Mouse (Mus musculus) urinary bladder, postnatal 14 days (tissue): ENCODE data around the gene Cmpk2.
"Not testable (repeated sequence)": the region's sequence is repeated elsewhere in the genome, so short reads cannot be mapped to it uniquely, and the experiment has no call there.

Experiments
- DNase-seq: peaks from one replicate; pipeline ENCODE4 v3.0.0; 2021; ENCODE audit warnings: low spot score

Gene Cmpk2

DNA sequence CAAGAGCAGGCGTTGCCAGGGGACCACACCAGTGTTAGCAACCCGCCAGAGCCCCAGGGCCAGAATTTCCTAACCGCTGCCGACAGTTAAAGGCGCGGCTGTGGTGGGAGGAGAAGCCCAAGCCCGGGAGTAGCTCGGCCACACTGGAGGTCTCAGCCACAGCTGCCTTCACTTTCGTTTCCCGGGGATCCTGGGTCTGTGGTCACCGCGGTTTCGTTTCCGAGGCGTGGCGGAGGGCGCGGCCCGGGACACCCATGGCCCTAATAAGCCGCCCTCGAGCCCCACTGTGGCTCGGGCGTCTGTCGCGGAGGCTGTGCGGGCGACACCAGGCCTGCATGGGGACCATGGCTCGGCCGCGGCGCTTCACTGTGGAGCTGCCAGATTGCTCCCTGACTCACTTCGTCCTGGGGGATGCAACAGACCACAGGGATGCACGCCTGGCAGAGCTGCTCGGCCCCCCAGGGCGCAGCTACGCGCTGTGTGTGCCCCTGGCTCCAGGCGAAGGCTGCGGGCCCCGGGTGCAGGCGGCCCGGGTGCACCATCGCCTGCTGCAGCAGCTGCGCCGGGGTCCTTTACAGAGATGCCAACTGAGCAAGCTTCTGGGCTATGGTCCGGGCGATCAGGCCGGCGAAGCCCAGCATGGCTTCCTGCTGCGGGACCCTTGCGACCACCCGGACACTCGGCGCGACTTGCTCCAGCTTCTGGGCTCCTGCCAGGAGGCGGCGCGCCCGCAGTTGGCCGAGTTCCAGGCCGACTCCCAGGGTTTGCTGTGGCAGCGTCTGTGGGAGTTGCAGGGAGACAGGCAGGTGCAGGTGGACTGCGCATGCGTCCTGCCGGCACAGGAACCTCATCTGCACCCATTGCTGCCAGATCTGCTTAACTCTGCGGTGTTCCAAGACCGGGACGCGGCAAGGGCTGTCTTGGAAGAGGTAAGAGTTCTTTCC is at the start of gene Cmpk2:
Gene Cmpk2 (plus strand): TSS at position 107 of the 944 bp plus-strand sequence.
- peak; percentile 78 for DNase-seq

DNA sequence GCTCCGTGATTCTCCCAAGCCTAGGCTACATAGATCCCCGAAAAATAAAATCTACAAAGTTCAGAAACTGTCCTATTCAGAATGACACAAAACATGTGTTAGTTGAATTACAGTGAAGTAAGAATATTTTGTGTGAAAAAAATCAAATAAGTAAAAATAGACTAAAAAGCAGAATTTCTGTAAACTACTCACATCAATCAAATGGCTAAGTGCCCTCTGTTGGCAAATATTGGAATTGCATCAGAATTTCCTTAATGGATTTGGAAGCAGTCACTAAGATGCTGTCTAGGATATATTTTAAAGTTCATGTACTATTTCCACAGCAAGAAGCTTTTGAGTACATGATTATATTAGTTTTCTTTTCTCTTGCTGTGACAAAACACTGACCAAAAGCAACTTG is 44.2 kb upstream of the Cmpk2 start:
- no peak for DNase-seq

DNA sequence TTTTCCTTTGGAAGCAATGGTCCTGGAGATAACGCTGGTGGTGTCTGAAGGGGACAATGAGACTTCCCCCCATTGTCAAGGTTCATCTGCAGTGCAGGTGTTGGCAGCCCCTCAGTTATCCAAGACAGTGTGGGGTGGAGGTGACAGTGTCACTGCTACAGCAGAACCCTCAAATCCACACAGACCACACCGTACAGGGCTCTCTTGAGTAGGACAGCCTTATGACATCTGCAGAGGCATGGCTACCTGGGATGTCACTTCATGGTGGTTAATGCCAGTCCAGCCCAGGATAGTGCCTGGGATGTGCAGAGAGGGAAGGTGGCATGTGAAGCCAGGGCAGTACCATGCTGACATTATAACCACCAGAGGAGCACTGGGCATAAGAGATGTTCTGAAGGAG is 40.2 kb upstream of the Cmpk2 start:
- DNase-seq: not testable (repeated sequence)

DNA sequence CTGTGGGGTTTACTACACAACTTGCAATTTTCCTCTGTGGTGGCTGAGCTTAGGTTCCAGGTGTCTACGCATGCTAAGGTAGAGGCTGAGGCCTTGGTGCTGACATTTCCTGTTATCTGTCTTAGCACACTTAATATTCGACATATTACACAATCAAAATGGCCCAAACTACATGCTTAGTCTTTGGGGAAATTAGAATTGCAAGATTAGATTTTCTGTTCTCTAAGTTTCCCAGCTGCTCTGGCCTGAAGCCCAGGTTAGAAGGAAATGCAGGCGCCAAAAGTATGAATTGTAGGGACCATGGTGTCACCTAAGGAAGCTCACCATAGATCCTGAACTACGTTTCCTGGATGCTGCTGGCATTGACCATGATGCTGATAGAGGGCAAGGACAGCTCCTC is 32.7 kb upstream of the Cmpk2 start:
- no peak for DNase-seq

- DNase-seq: no peak
Observed at GRCm38 (mm10) chr12:26437950-26438349, 31.1 kb upstream of the Cmpk2 start.

DNA sequence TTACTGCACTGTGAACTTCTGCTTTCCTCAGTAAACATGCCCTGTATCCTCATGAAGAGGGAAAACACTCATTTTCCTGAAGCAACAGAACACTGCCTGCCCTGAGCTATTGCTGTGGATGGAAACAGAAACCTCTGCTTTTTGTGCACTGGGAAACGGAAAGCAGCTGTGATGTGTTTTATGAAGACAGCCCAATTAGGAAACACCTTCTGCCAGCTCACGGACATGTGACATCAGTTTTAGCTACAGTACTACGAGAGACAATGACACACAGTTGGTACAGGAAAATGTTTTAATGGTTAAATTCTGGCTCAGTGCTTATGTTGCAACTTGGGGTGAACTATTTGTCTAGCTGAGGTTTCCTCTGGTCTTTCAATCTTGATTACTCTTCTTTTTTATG is 29.6 kb upstream of the Cmpk2 start:
- no peak for DNase-seq

GRCm38 (mm10) chr12:26444054-26444453 is 24.9 kb upstream of the Cmpk2 start:
- DNase-seq: peak; percentile 79

DNA sequence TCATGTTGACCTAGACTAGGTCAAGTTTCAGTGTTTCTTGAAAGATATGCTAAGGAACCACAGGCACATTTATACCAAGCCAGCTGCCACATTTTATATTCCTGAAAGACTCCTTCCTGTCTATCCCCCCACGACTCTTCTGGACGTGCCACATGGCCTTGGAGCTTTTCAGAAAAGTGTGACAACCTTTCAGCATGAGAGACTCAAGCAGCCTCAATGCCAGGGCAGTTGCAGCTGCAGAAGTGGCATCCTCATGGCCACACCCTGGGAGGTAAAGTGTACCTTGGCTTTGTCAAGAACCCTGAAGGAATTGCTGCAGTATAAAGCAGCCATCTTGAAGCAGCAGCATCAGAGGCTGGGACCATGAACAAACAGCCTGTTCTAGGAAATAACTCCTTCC is 24.5 kb upstream of the Cmpk2 start:
- DNase-seq: no peak

DNA sequence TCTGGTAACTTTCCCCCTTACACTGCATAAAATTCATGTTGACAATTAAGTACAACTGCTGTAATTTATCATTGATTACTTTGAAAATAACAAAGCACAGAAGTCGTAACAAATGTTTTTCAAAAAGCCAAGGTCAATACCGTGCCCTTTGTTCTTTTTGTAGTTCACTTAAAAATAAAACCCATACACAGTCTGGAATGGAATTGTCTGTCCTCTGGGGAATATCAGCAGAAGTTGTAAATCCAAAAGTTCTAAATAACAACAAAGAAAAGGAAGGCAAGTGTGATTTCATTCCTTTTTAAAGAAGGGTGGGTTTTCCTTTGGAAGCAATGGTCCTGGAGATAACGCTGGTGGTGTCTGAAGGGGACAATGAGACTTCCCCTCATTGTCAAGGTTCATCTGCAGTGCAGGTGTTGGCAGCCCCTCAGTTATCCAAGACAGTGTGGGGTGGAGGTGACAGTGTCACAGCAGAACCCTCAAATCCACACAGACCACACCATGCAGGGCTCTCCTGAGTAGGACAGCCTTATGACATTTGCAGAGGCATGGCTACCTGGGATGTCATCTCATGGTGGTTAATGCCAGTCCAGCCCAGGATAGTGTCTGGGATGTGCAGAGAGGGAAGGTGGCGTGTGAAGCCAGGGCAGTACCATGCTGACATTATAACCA is 22.5 kb upstream of the Cmpk2 start:
- DNase-seq: no peak

- no peak for DNase-seq
Observed at GRCm38 (mm10) chr12:26449483-26449882, 19.5 kb upstream of the Cmpk2 start.

DNA sequence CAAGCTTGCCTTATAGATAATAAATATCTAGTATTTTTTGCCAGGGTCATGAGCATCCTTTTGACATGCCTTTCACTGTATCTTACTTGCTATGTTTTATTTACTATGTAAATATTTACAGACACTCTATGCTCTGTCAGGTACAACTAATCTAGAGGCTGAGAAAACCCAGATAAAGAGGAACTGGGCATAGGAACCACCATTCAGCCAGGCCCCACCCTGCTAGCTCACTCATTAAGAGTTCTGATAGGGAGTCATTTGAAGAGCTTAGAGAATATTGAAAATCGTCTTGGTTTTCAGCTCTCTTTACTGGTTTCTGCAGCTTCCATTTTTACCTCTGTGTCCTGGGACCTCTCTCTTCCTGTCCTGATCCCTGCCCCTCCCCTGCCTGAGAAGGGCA is 17.9 kb upstream of the Cmpk2 start:
- DNase-seq: no peak

DNA sequence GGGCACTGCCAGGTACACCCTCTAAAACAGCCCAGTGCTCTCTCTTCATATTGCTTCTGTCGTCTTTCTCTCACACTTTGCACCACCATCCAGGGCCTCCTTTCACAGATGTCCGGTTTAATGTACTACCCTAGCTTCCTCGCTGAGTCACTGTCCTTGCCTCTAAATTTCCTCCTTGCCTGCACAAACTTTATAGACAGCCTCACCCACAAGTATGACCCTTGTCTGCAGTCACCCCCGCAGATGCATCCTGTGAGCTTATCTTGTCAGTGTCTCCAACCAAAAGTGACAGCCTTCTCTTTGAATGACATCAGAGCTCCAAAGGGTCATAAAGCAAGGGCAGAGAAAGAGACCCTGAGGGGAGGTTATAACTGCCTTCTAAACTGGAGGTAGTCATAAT is 16.1 kb upstream of the Cmpk2 start:
- no peak for DNase-seq

GRCm38 (mm10) chr12:26454682-26455081 is 14.3 kb upstream of the Cmpk2 start:
- DNase-seq: no peak

DNA sequence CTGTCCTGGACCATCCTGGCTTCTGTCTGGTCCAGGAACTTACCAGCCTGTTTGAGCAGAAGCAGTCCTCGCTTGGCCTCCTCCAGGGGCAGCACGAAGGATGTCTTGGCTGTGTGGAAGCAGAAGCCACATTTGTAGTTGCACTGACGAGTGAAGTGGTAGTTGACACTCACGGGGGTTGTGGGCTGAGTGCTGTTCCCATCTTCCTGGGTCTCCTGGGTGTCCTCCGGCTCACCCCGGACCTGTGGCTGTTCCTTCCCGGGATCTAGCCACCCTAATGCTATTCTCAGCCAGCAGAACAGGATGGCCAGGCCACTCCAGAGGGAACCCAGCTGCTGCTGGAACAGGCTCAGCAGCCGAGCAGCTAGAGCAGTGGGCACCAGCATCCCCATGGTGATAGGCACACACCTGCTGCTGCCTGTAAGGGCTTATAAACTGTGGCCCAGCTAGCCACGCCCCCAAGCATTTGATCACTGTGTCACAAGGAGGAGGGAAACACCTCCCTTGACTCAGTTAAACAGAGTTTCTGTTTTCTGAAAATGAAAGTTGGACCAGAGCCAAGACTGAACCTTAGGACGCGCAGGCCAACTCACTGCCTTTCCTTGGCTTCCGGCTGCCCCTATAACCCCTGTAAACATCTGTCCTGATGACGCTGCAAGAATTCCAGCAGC is 12.8 kb upstream of the Cmpk2 start, which contains the start of gene Rsad2:
Gene Rsad2 (minus strand): TSS at position 425 of the 671 bp plus-strand sequence.
- DNase-seq: peak; percentile 51

- no peak for DNase-seq
Observed at GRCm38 (mm10) chr12:26460091-26460490, 8.9 kb upstream of the Cmpk2 start.

DNA sequence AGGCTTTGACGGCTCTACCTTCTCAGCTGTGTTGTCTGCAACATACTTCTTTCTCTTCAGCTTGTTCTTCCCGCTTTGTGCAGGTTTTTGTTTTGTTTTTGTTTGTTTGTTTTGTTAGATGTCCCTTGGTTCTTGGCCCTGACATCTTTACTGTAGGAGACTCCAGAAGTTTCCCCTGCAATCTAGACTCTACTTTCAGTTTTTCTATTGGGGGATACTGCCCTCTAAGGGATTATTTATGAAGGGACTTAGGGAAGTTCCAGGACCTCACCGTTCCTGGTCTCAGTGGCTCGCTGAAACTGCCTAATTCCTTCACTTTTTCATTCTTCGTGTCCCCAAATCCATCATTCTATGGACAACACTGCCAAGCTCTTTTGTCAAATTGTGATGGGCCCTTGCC is 3.4 kb upstream of the Cmpk2 start:
- DNase-seq: no peak

- DNase-seq: no peak
Observed at GRCm38 (mm10) chr12:26470042-26470409, 1.0 kb downstream of the Cmpk2 start.

GRCm38 (mm10) chr12:26471376-26471775 is 2.4 kb downstream of the Cmpk2 start:
- no peak for DNase-seq

DNA sequence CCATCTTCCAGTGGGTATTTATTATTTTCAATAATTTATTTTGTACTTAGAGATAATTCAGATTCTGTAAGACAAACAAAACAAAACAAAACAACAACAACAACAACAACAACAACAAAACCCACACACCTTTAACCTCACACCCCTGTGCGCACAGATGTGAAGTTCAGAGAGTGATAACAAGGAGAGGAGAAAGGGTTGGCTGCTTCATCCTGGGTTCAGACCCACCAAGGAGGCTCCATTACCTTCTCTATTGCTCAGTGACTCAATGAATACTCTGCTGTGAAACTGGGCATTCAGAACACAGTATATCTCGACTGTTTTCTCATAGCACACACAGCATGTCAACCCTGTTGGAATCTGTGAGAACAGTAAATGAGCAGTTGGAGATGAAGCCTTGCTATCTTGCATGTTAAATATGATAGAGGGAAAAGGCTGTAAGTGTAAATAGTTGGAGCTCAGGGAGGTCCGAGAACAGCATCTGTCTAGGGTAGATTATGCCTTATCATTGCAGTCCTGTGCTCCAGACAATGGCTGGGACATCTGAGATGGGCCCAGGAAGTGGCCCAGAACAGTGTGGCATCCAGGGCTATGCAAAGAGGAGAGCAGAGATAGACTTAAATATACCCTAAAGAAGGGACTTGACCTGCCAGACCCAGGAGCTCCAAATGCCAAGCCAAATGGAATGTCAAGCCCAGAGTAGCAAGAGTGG is 3.9 kb downstream of the Cmpk2 start:
- no peak for DNase-seq

DNA sequence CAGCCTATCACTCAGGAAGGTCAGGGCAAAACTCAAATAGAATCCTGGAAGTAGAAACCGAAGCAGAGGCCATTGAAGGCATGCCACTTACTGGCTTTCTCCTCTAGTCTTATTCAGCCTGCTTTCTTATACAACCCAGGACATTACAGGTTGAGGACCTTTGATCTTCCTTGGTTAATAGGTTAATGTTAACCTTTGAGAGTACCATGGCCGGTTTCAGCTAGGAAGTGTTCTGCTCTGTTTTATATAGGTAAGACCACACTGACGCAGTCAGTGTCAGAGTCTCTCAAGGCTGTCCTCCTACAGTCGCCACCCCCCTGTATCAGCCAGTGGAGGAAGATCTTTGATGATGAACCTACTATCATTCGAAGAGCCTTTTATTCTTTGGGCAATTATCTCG is 4.7 kb downstream of the Cmpk2 start:
- no peak for DNase-seq

- no peak for DNase-seq
Observed at GRCm38 (mm10) chr12:26477198-26477597, 8.2 kb downstream of the Cmpk2 start.
